Mouse (Mus musculus) bone marrow macrophage, adult 2 months (primary cell): ENCODE measurements around the gene Tmub2.

Source experiments
- CTCF ChIP-seq: IDR thresholded peaks from 2 replicates; pipeline ENCODE4 v1.5.1; 2012; ENCODE audit warnings: low read depth, mild to moderate bottlenecking, low read length, moderate library complexity
- POLR2A ChIP-seq: IDR thresholded peaks from 2 replicates; pipeline ENCODE4 v1.6.1; 2012; ENCODE audit warnings: mild to moderate bottlenecking, low read depth, low read length, borderline replicate concordance

- no peak for TF ChIP-seq CTCF
- TF ChIP-seq POLR2A: no peak
Observed at GRCm38 (mm10) chr11:102258521-102258920, 26.2 kb upstream of the Tmub2 start.
